Mouse (Mus musculus) inflammation-experienced regulatory T-cells, adult 6 months (primary cell): Measurements from ENCODE around the gene Stxbp6. TPM values are rescaled to one million over a fixed set of nuclear protein-coding genes. Genes with fewer than 3 reads are reported as not detected.
"Not testable (repeated sequence)": the region's sequence is repeated elsewhere in the genome, so short reads cannot be mapped to it uniquely, and the experiment has no call there.

Experiments used
- ATAC-seq: one replicate; pipeline ENCODE4 v1.8.0; 2017
- polyA plus RNA-seq, 3 experiments: library from polyadenylated mRNA; unstranded; fragments of 100-300 nt; shearing (Covaris generic); gene quantifications; one replicate each; pipeline ENCODE4 v1.2.1; 2017

Stxbp6 gene
- not detected for polyA plus RNA-seq

DNA sequence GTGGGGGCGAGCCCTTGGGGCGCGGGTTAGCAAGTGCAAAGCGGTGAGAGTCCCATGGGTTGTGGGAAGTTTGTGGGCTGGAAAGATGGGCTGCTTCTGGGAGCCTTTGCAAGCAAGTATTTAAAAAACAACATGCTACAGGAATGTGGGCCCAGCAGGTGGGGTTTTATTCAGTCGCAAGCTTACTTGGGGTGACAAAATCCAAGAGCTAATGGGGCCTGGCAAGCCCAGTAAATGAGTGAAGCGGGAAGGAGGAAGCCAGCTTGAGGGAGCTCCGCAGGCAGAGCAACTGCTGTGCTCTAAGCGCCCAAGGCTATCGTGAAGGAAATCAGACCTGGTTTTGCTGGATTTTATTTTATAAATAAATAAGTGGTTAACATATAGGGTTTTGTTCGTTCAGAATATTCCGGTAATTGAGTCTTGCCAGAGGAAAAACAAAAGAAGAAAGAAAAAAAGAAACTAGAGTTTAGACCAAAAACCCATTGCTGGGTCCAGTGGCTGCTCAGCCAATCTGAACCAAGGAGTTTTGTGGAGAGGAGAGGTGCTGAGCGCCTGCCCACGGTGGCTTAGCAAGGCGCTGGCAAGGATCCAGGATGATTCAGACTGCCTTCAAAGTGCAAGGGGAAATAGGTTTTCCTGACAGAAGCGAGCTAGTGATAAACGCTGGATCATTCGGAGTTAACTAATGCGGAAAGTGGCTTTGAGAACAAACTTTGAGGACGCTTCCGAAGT, at the start of gene Stxbp6:
Gene Stxbp6, minus strand, starts transcription at position 99 of the 732 bp plus-strand sequence.
- no peak for ATAC-seq

DNA sequence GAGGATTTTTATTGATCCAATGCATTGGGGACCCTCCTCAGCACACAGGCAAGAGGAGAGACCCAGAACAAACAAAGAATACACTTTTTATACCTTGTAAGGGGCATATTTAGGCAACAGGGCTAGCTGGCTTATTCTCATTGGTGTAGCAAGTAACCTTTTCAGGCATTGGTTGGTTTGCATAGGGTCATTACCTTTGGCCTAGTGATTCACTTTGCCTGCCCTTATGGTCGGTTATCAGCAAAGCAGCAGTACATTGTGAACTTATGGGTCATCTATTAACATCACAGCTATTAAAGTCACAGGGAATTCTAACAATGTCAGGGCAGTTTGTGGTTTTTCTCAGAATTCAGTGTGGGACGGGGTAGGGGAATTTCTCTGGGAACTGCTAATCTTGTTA, 28.4 kb upstream of the Stxbp6 start:
- ATAC-seq: not testable (repeated sequence)

DNA sequence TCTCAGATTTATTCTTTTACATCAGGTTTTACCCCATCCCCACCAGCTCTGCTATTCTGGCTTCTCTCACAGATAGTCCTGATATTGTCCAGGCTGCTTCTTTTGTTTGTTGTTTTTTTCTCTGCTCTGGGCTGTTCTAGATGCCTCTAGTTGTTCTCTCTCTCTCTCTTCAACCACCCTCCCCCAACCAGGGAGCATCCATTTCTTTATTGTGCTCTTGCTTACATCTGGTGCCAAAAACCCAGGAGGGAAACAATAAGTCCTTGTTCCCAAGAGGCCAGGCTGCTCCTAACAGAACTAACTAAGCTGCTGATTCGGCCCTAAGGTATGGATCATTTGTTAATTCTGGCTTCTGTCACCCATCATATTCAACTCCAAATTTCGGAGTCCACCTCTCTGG, 19.2 kb upstream of the Stxbp6 start:
- no peak for ATAC-seq

DNA sequence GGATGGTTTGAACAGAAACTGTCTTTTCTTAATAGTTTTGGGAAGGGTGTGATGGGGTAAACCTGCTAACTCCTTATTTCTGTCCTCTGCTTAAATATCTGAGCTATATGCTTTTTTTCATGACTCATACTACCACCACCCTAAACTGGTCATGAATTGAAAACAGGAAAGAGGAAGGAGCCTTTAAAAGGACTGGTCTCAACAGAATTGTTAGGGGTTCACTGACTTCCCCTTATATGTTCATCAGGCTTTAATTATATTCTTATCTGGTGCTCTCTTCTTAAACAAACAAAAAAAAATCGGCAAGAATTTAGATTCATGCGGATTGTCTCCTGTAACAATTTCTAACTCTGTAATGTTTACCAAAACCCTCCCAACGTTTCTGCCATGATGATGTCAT, 17.9 kb upstream of the Stxbp6 start:
- ATAC-seq: no peak

DNA sequence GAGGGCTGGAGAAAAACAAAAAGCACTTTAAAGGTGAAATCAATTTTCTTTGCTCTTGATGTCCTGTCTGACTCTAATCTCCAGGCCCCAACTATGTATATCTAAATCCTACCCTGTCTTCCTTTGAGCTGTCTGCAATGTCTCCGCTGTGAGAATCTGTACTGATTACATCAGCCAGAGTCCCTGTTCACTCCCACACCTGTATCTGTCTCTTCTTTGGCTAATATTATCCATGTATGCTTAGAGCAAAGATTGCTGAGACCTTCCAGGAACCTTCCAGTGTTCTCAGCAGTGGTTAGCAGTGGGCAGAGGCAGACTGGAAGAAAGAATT, 8.6 kb upstream of the Stxbp6 start:
- ATAC-seq: no peak

DNA sequence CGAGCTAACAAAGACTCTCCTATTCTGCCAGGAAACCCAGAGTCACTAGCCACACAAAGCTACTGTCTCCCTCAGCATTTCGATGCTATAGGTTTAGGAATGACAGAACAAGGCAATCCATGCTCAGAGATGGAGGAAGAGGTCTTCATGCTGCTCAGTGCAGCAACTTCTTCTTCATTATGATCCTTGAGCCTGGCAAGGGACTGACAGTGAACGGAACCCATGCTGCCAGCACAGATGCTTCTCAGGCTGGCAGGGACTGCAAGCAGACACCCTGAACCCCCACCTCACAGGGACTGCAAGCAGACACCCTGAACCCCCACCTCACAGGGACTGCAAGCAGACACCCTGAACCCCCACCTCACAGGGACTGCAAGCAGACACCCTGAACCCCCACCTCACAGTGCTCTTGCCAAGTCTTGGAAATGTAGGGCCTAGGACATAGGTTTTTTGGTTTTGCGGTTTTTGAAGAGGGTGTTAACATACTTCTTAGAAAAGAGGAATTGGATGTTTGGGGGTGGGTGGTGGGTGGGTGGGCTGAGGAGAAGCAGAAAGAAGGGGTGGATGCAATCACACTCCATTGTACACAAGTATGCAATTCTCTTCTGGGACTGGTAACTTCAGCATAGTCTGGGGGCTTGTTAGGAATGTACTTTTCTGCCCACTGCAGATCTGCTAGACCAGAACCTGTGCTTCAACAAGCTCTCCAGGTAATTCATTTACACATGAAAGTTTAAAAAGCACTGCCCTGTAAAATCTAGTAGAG, 8.1 kb upstream of the Stxbp6 start:
- no peak for ATAC-seq

DNA sequence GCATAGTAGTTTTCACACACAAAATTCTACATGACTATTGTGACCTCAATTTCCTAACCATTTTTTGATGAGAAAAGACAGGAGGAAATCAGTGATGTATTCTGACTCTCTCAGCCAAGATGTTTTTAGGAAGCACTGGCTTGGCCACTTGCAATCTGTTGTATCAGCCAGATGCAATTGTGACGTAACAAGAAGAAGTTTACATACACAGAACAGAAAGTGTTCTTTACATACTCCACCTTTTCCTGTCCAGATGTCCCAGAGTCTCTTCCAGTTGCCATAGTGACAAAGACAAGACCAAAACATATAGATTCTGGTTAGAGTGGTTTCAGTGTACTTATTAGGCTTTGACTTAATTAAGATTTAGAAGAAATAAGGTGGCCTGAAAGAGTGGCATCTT, 7.1 kb upstream of the Stxbp6 start:
- ATAC-seq: no peak

DNA sequence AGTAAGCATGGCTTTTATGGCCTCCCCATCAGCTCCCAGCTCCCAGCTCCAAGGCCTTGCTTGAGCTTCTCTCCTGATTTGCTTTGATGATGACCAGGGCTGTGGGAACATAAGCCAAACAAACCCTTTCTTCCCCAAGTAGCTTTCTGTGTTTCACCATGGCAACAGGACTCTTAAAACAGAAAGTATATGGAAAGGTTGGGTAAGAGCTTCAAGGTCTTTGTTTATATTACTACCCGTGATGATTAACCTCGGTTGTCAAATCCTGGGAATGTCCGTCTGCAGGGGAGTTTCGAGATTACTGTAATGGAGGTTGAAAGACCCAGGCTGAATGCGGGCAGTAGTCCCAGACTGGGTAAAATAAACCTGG, 6.2 kb upstream of the Stxbp6 start:
- no peak for ATAC-seq

DNA sequence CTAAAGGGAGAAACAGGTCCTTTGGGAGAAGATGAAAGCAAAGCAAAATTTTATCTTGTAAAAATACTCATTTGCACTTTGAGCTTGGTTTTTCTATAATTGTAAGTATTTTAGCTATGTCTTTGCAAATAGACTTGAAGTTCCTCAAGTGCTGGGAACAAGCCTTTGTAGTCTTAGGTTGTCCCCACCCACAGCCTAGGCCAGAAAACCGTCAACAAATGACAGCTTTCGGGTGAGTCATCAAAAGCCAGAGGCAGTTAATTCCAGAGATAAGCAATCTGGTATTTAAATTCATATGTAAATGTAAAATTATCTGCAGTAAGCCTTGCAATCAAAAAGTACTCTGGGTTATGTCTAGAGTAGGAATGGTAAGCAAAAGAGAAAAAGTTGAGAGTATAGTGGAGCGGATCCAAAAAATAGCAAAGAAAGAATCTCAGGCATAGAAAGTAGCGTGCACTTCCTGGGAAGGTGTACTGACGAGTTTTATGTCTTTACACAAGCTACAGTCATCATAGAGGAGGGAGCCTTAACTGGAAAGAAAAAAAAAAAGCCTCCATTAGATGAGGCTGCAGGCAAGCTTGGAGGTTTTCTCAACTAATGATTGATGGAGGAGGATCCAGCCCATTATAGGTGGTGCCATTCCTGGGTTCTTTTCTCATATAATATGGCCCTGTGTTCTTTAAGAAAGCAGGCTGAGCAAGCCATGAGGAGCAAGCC, 5.7 kb upstream of the Stxbp6 start:
- no peak for ATAC-seq

DNA sequence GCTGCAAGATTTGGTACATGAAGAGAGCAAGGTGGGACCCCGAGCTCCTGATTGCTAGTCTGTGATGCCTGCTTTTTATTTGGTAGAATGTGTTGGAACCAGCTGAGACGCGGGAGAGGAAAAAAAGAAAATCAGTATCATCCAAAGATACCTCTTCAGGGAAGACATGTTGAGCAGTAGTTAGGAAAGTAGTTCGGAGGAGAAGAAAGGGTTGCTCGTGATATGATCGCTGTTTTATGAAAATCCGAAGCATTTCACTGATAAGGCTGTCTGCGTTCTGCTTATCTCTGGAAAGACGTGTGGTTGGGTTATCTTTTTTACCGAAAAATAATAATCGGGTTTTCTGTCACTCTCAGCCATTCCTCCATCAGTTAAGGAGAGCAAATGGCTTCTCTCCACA, 1.1 kb upstream of the Stxbp6 start:
- ATAC-seq: no peak

DNA sequence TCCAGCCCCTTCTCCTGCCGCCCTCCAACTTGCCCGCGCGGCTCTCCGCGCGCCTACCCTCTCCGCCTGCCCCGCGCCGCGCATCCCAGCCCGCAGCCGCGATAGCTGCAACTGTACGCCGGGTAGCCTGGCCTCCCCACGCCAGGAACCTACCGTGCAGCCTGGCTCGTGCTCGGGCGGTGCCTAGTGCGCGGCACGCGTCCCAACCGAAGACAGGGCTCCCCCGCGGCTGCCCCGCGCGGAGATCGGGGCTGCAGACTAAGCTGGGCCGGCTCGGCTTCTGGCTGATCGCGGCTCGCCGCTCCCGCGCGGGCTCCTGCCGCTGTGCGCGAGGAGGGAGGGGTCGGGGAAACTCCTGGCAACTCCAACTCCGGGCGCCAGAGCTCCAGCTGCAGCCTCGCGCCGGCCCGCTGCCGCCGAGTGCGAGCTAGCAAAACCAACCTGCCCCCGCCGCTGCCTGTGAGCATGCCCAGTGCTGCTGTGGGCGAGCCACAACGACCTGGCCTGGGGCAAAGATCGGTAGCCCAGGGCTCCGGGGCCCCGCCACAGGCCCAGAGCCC, 387 bp downstream of the Stxbp6 start:
- ATAC-seq: no peak

DNA sequence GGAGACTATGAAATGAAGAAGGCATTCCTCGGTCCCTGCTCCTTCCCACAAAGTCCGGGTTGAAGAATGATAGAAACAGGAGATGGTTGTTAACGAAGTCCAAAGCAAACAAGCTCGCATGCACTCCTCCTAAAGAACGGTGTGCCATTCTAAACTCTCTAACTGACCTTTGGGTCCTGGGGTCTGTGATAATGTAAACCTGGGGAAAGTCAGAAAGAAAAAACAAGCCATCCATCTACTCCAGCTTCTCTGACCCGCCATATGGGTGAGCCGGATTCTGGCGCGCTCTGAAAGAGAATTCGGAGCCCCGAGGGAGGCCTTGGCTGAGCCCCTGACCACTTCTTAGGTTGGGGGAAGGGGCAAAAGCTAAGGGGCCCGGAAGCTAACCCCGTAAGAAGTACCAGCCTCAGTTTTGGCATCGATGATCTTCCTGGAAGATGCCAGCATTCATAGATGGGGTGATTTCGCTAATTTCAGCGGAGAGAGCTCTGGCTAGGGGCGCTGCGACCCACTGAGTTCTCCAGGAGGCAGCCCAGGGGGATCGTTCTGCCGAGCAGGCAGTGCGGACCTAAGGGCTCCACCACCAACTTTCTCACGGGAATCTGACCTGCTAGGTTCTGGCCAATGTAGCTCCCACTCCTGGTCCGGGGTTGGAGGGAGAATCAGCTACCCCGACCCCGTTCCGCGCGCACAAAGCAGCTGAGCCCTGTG, 1.0 kb downstream of the Stxbp6 start:
- ATAC-seq: no peak

DNA sequence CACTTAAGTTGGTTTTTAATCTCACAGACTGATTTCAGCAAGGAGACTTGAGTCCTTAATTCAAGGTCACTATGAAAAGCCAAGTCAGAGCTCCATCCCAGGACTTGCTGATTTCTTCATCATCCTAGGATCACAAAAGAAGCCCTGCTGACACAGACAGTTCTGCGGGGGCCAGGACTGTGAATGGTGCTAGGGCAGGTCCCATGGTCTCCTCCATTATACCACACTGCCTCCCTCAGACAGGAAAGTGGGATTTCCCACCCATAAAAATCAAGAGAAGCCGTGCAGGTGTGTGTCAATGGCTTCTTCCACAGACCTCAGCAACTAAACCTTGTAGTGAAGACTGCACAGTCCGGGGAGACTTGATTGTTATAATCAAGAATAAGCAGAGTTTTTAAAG, 2.3 kb downstream of the Stxbp6 start:
- no peak for ATAC-seq

DNA sequence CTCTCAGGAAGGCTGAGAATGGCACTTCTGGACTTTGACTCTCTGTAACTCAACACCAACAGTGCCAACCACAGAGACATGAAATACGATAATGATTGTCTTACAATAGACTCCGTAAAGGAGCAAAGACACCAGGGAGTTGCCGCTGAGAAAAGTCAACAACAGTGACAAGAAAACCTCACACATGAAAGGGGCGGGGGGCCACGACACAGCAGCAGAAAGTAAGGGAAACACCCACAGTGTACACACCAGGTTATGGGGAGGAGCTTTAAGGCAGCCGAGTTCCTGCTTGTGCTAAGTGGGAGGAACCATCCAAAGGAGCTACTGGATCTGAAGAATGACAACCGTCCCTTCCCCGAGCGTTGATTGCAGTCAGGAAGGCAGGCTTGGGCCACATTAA, 4.3 kb downstream of the Stxbp6 start:
- no peak for ATAC-seq

DNA sequence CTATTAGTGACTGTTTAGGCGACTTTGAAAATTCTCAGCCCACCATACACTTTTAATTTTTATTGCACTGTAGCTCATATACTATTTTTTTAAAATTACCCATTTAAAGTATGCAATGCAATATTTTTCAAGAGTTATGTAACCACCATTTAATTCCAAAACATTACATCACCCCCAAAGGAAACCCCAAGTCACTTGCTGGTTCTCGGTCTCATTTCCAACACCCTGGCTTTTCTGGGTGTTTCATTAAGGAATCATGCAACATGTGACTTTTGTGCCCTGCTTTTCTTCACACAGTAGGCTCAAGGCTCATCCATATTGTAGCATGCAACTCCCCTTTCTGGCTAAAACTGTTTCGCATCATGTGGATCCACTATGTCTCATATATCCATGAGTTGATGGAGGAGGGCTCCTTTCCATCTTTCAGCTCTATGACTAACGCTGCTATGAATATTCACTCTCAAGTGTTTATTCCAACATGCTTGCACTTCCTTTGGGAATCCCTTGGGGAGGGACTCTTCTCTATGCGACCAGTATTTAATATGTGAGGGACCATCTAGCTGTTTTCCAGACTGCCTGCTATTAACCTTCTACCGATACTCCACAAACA, 6.3 kb downstream of the Stxbp6 start:
- no peak for ATAC-seq

DNA sequence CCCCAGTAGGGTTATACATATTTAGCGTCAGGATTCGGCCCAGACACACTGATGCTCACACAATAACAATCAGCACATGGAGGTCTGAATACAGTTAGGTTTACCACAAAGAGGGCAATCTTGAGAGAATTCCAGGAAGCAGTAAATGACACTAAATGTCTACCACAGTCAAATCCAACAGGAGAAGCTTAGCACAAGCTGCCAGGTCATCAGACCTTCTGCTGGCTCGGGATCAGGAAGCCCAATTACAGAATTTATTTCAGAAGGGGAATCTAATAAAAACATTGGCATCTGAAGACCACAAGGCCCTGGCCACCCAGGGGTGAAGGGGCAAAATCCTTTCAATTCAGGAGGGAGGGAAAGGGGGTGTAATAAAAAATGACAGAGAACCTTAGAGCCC, 6.8 kb downstream of the Stxbp6 start:
- no peak for ATAC-seq

DNA sequence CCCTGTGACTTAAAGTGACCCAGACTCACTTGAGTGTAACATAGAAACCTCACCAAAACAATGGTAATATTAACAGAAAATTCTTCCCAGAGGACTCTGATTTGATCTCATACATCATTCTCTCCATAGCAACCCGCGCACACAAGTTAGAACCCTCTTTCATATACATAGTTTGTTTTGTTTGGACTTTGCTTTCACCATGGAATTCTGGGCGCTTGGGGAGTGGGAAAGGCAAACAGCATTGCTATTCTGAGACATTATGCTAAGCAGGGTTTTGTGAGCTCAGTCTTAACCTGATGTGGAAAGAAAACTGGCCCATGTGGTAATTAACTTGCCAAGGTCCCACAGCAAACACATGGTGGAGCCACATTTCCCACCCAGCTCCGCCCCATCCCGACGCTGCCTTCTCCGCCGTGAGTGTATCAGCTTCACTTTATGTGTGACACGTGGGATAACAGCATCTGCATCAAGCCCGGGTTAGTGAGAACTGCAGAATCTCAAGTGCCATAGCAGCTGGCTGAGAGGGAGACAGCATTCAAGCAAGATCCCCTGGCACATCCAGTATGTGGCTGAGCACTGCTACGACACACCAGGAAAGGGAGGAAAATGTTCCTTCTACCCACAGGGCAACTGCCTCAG, 7.3 kb downstream of the Stxbp6 start:
- no peak for ATAC-seq

DNA sequence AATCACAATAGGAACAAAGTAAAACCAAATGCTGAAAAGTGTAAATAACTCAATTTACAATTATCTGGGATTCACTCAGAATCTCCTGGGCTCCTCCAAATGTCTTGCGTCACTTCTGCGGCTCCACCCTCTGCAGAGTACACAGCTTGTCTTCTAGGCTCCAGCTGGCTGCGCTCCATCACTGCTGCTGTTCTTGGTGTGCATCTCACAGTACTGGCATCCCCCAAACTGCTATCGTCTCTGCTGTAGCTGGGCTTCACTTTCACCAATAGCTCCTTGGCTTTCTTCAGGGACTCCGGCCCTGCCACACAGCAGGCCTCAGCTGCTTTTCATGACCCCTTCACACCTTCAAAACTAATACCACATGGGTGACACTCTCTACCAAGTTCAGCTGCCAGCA, 10.9 kb downstream of the Stxbp6 start:
- no peak for ATAC-seq

DNA sequence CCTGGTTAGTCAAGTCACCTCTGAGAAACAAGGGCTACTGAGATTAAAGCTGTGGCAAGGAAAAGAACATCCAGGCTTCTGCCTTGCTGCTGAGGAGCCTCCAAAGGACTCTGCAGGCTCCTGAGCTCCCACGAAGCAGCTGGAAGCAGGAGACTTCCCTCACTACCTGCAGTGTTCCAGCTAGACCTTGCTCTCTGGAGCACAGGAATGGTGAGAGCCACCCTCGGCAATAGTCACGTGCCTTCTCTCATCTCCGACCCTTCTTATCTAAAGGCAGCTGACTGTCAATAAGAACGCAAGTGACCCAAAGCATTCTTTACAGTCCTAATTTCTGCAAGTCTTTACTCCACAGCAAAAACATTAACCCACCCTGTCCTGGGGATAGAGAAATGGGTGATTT, 13.2 kb downstream of the Stxbp6 start:
- ATAC-seq: no peak

DNA sequence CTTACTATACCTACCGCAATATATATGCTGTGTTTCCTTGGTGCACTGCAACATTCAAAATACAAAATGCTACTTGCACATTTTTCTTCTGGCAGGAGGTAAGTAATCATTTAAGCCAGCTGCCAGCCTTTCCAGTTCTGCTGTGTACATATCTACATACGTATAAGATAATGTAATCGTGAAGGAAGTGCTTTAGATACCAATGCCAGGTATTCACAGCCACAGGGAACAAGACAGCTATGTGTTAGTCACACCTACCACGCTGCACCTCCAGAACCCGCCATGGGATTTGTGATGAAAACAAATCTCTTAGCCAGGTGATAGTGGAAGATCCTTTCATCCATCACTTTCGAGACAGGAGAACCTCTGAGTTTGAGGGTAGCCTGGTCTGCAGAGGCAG, 13.7 kb downstream of the Stxbp6 start:
- ATAC-seq: no peak

DNA sequence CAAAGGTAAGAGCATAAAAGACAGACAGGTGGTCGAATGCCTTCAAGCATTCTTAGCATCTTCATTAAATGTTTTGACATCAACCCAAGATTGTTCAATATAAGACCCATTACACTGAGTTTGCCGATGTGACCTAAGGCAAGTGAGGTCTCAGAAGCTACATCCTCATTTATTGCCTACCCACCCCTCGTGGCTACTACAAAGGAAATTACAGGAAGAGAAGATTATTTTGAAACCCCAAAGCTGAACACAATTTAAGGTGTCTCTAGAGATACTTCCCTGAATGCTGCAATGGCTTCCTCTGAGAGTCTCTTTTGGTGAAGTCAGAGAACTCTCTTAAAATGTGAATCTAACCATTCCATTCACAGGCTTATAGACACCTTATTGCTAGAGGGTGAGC, 16.5 kb downstream of the Stxbp6 start:
- ATAC-seq: no peak

DNA sequence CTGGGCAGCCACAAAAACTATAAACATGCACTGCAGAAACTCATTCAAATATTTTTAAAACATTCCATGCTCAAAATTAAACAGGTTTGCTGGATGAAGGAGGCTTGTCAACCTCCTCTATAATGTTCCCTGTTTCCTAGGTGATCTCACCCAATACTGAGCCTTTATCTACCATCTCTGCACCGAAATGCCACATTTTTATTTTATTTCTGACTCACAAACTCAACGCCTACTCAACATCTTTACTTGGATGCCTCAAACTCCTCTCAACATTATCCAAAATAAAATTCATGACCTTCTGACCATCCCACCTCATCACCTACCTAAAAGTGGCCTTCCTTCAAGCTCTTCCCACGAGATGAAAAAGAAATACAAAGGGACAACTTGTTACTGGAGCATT, 18.1 kb downstream of the Stxbp6 start:
- no peak for ATAC-seq
